Mouse (Mus musculus): ENCODE results near the gene Gm10570. TPM values are rescaled to one million over a fixed set of nuclear protein-coding genes. Genes with fewer than 3 reads are reported as not detected.

The Gm10570 gene
- polyA plus RNA-seq (2017; shearing (Covaris generic)), result not detected

DNA sequence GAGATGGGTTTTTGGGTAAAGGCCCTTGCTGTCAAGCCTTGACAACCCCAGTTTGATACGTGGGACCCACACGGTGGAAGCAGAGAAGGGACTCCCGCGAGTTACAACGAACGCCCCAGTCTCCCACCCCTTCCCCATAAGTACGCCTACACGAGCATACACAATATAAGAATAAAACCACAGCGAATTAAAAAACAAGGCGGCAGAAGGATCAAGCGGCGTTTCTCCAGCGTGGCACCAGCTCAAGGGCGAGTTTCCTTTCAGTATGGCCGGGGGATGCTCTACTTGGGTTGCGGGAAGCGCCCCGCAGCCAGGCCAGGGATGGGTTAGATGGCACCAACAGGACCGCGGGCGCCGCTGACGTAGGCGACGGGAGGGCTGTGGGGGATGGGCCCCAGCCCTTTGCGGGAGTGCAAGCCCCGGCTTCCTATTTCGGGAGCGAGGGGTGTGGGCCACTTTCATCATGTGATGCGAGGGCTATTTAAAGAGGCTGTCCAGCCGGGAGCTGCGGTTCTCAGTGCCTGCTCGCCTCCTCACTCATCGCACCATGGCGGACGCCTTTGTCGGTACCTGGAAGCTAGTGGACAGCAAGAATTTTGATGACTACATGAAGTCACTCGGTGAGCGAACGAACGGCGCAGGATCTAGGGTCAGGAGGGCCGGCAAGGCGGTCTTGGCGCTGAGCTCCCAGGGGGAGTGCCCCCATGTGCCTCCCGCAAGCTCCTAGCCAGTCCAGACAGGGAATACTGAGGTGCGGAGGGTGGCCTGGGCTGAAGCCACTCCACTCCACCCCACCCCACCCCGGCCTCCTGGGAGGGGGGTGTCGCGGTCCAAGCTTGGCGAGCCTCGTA lies at the start of gene Gm10570, which contains the start of gene Fabp3:
TSS of gene Gm10570 (minus strand) at position 444 of the 851 bp plus-strand sequence.
TSS of gene Fabp3 (plus strand) at position 365 of the 851 bp plus-strand sequence.

DNA sequence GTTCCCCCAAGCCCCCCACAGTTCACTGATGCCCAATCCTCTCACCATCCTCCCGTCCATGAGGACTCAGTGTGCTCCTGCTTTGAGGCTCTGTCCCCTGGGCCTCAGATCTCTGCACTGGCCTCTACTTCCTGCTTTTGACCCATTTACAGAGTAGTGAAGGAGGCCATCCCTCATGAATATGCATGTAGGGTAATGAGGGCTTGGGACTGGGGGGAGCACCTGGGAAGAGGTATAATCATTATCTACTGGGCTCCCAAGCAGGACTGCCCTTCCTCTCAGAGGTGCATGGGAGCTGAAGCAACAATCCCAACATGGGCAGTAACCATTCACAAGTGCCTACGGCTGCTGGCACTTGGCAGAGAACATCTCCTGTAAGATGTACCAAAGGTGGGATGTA lies 29.4 kb downstream of the Gm10570 start, which contains the start of gene Serinc2:
TSS of gene Serinc2 (minus strand) at position 101 of the 400 bp plus-strand sequence.

Other genes starting within 250 kb of the Gm10570 start
- 70.6 TPM for gene Pef1, start 206.1 kb downstream of the Gm10570 start, polyA plus RNA-seq (2017; shearing (Covaris generic))
- not detected for gene Hcrtr1, start 169.3 kb downstream of the Gm10570 start, polyA plus RNA-seq (2017; shearing (Covaris generic))
- gene Tinagl1, start 133.6 kb downstream of the Gm10570 start, polyA plus RNA-seq (2017; shearing (Covaris generic)), result not detected
- not detected for gene Gm853, start 86.3 kb downstream of the Gm10570 start, polyA plus RNA-seq (2017; shearing (Covaris generic))
- gene Serinc2, start 29.5 kb downstream of the Gm10570 start, polyA plus RNA-seq (2017; shearing (Covaris generic)), result not detected
- gene Fabp3, start 79 bp downstream of the Gm10570 start, polyA plus RNA-seq (2017; shearing (Covaris generic)), result not detected
- gene Zcchc17, start 51.3 kb upstream of the Gm10570 start, polyA plus RNA-seq (2017; shearing (Covaris generic)), result 76.7 TPM
- gene Snrnp40, start 51.5 kb upstream of the Gm10570 start, polyA plus RNA-seq (2017; shearing (Covaris generic)), result 121 TPM